Mouse (Mus musculus) inflammation-experienced regulatory T-cells (primary cell): ENCODE measurements around the gene Stat6. TPM values are rescaled to one million over a fixed set of nuclear protein-coding genes. Genes with fewer than 3 reads are reported as not detected.

ENCODE experiments used
- polyA plus RNA-seq, 2 experiments: library from polyadenylated mRNA; unstranded; fragments of 100-300 nt; shearing (Covaris generic); gene quantifications; one replicate each; pipeline ENCODE4 v1.2.1; 2017

The Stat6 gene
- 100 to 1,000 TPM; 207 to 235 TPM for polyA plus RNA-seq

DNA sequence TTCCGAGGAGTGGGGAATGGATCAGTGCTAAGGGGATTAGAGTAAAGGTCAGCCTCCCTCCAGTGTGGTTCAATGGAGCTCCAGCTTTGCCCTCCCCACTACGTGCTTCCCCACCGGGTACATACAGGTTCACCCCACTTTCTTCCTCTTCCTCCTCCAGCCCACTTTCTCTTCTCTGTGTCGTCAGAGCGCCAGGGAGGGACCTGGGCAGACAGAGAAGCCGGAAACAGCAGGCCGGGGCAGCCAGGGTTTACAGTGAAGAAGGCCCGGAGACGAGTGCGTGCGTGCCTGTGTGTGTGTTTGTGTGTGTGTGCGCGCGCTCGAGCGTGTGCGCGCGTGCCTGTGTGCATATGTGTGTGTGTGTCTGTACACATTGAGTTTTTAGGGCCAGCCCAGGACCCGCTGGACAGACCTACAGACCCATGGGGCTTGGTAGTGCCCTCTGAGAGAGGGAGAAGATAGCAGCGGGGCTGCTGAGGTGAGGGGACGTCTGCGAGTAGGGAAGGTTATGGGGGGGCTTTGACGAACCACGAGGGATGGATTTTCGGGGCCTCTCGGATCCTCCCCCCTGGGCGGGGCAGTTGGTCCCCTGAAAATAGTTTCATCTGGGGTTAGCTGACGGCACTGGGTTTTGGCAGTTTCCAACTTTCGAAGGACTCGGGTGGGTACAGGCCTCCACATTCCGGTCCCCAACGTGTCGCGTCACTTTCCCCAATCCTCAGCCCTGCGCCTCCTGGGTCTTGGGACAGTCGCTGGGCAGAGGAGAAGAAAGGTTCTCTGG, at the start of gene Stat6:
Gene Stat6, plus strand, starts transcription at position 215 of the 781 bp plus-strand sequence.

DNA sequence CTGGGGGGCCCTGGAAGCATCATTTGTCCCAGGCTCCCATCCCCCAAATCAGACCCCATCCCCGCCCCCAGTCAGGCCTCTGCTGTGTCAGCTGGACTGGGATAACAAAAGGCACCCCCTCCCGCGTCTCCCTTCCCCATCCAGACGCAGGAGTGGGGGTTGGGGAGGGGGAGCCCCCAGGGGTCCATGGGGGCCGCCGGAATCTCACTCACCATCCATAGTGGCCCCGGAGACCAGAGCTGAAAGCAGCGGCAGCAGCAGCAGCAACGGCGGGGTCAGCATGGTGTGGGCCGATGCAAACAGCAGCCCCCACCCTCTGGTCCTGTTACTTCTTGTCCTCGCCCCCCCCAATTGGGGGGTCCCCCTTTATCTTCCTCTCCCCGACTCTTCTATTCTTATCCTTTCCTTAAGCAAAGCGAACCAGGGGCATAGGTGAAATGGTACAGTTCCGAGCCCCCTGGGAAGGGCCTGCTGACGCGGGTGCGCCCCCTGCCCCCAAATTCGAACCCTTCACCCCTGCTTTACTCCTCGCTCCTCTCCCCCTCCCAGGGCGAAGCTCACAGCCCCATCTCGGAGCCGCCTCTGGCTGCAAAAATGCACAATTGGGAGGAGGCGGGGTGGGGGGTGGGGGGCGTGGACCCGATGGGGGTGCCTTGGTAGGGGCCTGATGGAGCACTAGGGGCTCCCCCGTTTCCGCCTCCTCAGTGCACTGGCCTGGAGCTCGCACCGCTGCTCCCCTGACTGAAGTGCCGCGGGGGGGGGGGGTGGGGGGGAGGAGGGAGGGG, 22.2 kb upstream of the Stat6 start, which contains the start of gene Lrp1:
Gene Lrp1, minus strand, starts transcription at position 743 of the 785 bp plus-strand sequence.

DNA sequence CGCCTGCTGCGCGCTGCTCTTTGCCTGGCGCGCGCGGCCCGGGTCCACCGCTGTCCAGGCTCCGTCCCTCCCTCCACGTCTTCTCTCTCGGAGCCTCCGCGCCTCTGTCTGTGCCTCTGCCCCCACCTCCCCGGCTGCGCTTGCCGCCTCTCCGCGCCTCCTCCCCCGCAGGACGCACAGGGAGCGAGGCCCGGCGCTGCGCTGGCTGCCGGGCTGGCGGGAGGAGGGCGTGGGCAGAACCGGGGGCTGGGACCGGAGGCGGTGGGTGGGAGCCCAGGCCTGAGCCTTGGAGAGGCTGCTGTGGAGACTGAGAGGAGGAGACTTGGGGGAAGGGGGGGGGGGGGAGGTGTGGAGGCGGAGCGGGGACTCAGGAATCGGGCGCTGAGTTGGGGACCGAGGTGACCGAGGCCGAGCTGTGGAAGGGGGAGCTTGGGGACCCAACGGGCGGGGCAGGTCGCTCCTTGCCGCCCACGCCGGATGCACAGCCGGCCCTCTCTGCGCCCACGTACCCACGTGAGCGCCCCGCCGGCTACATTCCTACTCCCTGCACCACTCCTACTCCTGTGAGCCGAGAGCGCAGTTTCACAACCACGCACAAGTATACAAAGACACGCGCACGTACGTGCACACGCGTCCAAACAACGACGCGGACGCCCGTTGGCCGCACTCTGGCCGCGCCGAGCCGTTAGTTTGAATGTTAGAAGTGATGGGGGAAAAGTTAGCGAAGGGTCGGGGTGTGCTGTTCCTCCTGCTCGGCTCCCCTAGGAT, 23.9 kb downstream of the Stat6 start, which contains the start of gene Nemp1:
Gene Nemp1, plus strand, starts transcription at position 401 of the 768 bp plus-strand sequence.

DNA sequence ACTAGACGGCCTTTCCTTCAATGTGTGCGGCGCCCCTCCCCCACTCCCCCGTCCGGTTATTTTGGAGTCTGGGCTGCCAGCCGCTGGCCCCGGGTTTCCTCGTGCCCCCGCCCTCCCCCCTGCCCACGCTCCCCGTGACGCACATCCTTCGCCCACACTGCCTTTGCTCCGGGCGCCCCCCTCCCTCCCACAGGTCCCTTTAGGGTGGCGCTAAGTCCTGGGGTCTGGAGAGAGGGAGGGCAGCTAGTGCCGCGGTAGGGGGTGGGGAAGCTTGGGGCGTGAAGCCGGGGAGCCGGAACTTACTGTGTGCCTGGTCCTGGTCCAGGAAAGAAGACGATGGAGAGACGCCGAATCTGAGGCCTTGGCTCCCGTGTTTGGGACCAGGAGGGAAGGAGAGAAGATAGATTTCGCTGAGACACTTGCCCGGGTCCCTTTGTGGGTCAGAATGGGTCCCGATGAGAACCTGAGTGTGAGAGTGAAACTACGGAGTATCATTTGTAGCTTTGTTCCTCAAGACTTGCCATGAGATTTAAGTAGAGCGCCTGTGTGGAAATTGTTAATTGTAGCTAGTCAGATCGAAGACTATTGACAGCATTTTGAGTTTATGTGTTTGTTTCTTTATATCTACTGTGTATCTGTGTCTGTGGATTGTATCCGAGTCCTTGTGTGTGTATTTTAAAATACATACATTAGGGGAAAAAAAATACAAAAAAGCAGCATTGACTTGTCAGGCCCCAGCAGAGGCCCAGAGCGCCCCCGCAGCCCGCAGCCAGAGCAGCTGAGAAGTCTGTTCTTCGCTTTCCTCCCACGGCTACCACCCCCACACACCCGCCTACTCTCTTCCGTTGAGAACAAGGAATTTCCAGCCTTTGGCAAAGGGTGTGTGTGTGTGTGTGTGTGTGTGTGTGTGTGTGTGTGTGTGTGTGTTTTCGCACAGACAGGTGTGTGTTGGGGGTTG, 25.6 kb downstream of the Stat6 start, which contains the start of gene Nab2:
Gene Nab2, minus strand, starts transcription at position 476 of the 958 bp plus-strand sequence.

DNA sequence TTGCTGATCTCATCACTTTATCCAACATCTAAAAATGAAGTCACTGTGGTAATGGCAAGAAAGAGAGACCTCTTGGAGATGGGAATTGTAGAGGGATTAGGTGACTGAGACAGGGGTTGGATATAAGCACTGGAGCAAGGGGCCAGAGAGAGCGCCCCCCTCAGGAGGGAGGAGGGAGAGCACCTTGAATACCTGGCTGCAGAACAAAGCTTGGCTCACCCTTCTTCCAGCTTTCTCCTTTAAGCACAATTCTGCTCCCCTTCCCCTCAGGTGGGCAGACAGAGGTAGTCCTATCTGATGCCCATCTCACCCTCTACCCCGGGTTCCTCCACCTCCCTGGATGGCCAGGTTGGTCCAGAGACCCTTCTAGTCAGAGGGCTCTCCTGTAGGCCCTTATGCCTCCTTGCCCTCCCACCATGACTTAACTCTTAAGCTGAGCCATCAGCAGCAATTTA, 62.0 kb downstream of the Stat6 start, which contains the start of gene Myo1a:
Gene Myo1a, plus strand, starts transcription at position 405 of the 455 bp plus-strand sequence.

Other genes with a start within 250 kb of the Stat6 start
- gene Stac3, start 141.3 kb upstream of the Stat6 start, polyA plus RNA-seq = under 1 TPM in 1 of 2 experiments, not detected in 1; 0.58 TPM
- gene Ndufa4l2, start 128.0 kb upstream of the Stat6 start, polyA plus RNA-seq = not detected
- 10 to 100 TPM; 78.5 to 85.9 TPM for gene Shmt2, start 120.5 kb upstream of the Stat6 start, polyA plus RNA-seq
- gene Nxph4, start 108.4 kb upstream of the Stat6 start, polyA plus RNA-seq = under 1 TPM in 1 of 2 experiments, not detected in 1; 0.17 TPM
- 1 to 10 TPM in 1 of 2 experiments, under 1 TPM in 1; 0.36 to 2.3 TPM for gene Lrp1, start 21.8 kb upstream of the Stat6 start, polyA plus RNA-seq
- 1 to 10 TPM; 7.2 to 9.8 TPM for gene Nemp1, start 23.9 kb downstream of the Stat6 start, polyA plus RNA-seq
- 10 to 100 TPM; 64.6 to 67.1 TPM for gene Nab2, start 25.6 kb downstream of the Stat6 start, polyA plus RNA-seq
- gene Myo1a, start 62.2 kb downstream of the Stat6 start, polyA plus RNA-seq = under 1 TPM; 0.23 to 0.54 TPM
- gene Tac2, start 81.5 kb downstream of the Stat6 start, polyA plus RNA-seq = 1 to 10 TPM in 1 of 2 experiments, under 1 TPM in 1; 0.48 to 2.2 TPM
- under 1 TPM; 0.64 to 0.82 TPM for gene Zbtb39, start 96.6 kb downstream of the Stat6 start, polyA plus RNA-seq
- gene Gpr182, start 108.7 kb downstream of the Stat6 start, polyA plus RNA-seq = under 1 TPM in 1 of 2 experiments, not detected in 1; 0.11 TPM
- gene Rdh1, start 116.7 kb downstream of the Stat6 start, polyA plus RNA-seq = under 1 TPM; 0.18 to 0.34 TPM
- 1 to 10 TPM in 1 of 2 experiments, not detected in 1; 1.1 TPM for gene Rdh16f1, start 116.8 kb downstream of the Stat6 start, polyA plus RNA-seq
- 1 to 10 TPM in 1 of 2 experiments, under 1 TPM in 1; 0.13 to 2.6 TPM for gene Rdh9, start 133.4 kb downstream of the Stat6 start, polyA plus RNA-seq
- gene Rdh16, start 158.2 kb downstream of the Stat6 start, polyA plus RNA-seq = under 1 TPM; 0.23 to 0.53 TPM
- gene Rdh19, start 206.9 kb downstream of the Stat6 start, polyA plus RNA-seq = under 1 TPM in 1 of 2 experiments, not detected in 1; 0.22 TPM
- not detected for gene Rdh16f2, start 223.5 kb downstream of the Stat6 start, polyA plus RNA-seq
- 1 to 10 TPM in 1 of 2 experiments, not detected in 1; 1.1 TPM for gene Rdh7, start 245.8 kb downstream of the Stat6 start, polyA plus RNA-seq